Mouse (Mus musculus) CH12.LX (cell line): ENCODE data around the gene Hdac5. TPM values are rescaled to one million over a fixed set of nuclear protein-coding genes. Genes with fewer than 3 reads are reported as not detected.

Source experiments
- DNase-seq: peaks from one replicate; pipeline ENCODE4 v3.0.0-alpha.2; 2013; ENCODE audit errors: extremely low read depth
- H3K27ac ChIP-seq: 2 replicates; pipeline ENCODE4 v1.5.1; 2012; ENCODE audit warnings: low read depth, mild to moderate bottlenecking, control low read depth, moderate library complexity; ENCODE audit not compliant: insufficient read depth
- H3K27me3 ChIP-seq: replicated peaks from 2 replicates; pipeline ENCODE3; 2012; ENCODE audit warnings: inconsistent platforms
- H3K36me3 ChIP-seq, 2 experiments: replicated peaks in 1 of 2; 2 replicates each; pipeline versions ENCODE3 to v1.6.1; 2012; ENCODE audit warnings: inconsistent platforms in 1 of 2, low read length in 1 of 2, mild to moderate bottlenecking in 1 of 2, mixed read lengths in 1 of 2, moderate library complexity in 1 of 2; ENCODE audit not compliant: control insufficient read depth in 1 of 2, insufficient read depth in 1 of 2
- H3K4me1 ChIP-seq, 2 experiments: 2 replicates each; pipeline ENCODE4 v1.6.1; 2012; ENCODE audit warnings: inconsistent platforms in 1 of 2, moderate library complexity in 1 of 2; ENCODE audit not compliant: insufficient read depth in 2 of 2, control insufficient read depth in 1 of 2
- H3K4me2 ChIP-seq: 2 replicates; pipeline ENCODE4 v1.6.1; 2012; ENCODE audit warnings: low read depth, mild to moderate bottlenecking, control low read depth; ENCODE audit not compliant: poor library complexity, insufficient read depth, severe bottlenecking
- H3K4me3 ChIP-seq, 3 experiments: fragments of 150-350 bp in 1 of 3; sonication (generic) in 1 of 3; replicated peaks in 1 of 3; 2 replicates each; pipeline versions ENCODE3 to v1.5.1; 2011 to 2012; ENCODE audit warnings: low read depth in 2 of 3, low read length in 2 of 3, mild to moderate bottlenecking in 2 of 3, moderate library complexity in 2 of 3, control low read depth in 1 of 3, improper control_type of control experiment in 1 of 3, inconsistent platforms in 1 of 3, mixed read lengths in 1 of 3; ENCODE audit not compliant: poor library complexity in 1 of 3
- H3K79me2 ChIP-seq: replicated peaks from 2 replicates; pipeline ENCODE4 v1.6.1; 2012; ENCODE audit warnings: mild to moderate bottlenecking, moderate library complexity; ENCODE audit not compliant: control insufficient read depth, poor library complexity, insufficient read depth, severe bottlenecking; ENCODE audit errors: extremely low read depth
- H3K9ac ChIP-seq: 2 replicates; pipeline ENCODE4 v1.6.1; 2012; ENCODE audit warnings: low read depth, mild to moderate bottlenecking, control low read depth, moderate library complexity; ENCODE audit not compliant: insufficient read depth
- H3K9me3 ChIP-seq: replicated peaks from 2 replicates; pipeline ENCODE3; 2012; ENCODE audit warnings: low read length, inconsistent platforms, mixed read lengths
- BHLHE40 ChIP-seq: IDR thresholded peaks from 2 replicates; pipeline ENCODE4 v1.6.1; 2011; ENCODE audit warnings: mild to moderate bottlenecking, low read depth, low read length, improper control_type of control experiment
- CHD2 ChIP-seq: IDR thresholded peaks from 2 replicates; pipeline ENCODE4 v1.6.1; 2011; ENCODE audit warnings: low read length, improper control_type of control experiment
- CTCF ChIP-seq, 2 experiments: IDR thresholded peaks in 1 of 2; conservative IDR thresholded peaks in 1 of 2; 2 replicates each; pipeline ENCODE4 v1.5.1; 2011 to 2012; ENCODE audit warnings: low read depth in 2 of 2, low read length in 2 of 2, improper control_type of control experiment in 1 of 2, inconsistent platforms in 1 of 2, mild to moderate bottlenecking in 1 of 2, moderate library complexity in 1 of 2
- E2F4 ChIP-seq: IDR thresholded peaks from 2 replicates; pipeline ENCODE4 v1.6.1; 2011; ENCODE audit warnings: low read depth, low read length, improper control_type of control experiment; ENCODE audit not compliant: insufficient replicate concordance
- ELF1 ChIP-seq: IDR thresholded peaks from 2 replicates; pipeline ENCODE4 v1.6.1; 2014; ENCODE audit warnings: low read depth, mild to moderate bottlenecking, inconsistent platforms, low read length, improper control_type of control experiment
- EP300 ChIP-seq: IDR thresholded peaks from 2 replicates; pipeline ENCODE4 v1.6.1; 2011; ENCODE audit warnings: low read length, improper control_type of control experiment
- ETS1 ChIP-seq: conservative IDR thresholded peaks from 2 replicates; pipeline ENCODE4 v1.6.1; 2012; ENCODE audit warnings: low read depth, mild to moderate bottlenecking, inconsistent platforms, low read length, improper control_type of control experiment, moderate library complexity
- GABPA ChIP-seq: IDR thresholded peaks from 2 replicates; pipeline ENCODE4 v1.6.1; 2012; ENCODE audit warnings: low read depth, low read length, improper control_type of control experiment, inconsistent platforms; ENCODE audit not compliant: insufficient replicate concordance
- HCFC1 ChIP-seq: IDR thresholded peaks from 2 replicates; pipeline ENCODE4 v1.6.1; 2012; ENCODE audit warnings: low read depth, mild to moderate bottlenecking, inconsistent platforms, low read length, improper control_type of control experiment
- JUN ChIP-seq: IDR thresholded peaks from 2 replicates; pipeline ENCODE4 v1.6.1; 2011; ENCODE audit warnings: low read depth, mild to moderate bottlenecking, low read length, improper control_type of control experiment, moderate library complexity; ENCODE audit not compliant: insufficient read depth
- JUND ChIP-seq: conservative IDR thresholded peaks from 2 replicates; pipeline ENCODE4 v1.6.1; 2011; ENCODE audit warnings: low read depth, low read length, improper control_type of control experiment
- MAFK ChIP-seq: IDR thresholded peaks from 2 replicates; pipeline ENCODE4 v1.6.1; 2011; ENCODE audit warnings: low read length, improper control_type of control experiment; ENCODE audit not compliant: insufficient replicate concordance
- MAX ChIP-seq: IDR thresholded peaks from 2 replicates; pipeline ENCODE4 v1.6.1; 2011; ENCODE audit warnings: low read length, improper control_type of control experiment
- MAZ ChIP-seq: IDR thresholded peaks from 2 replicates; pipeline ENCODE4 v1.6.1; 2012; ENCODE audit warnings: low read depth, mild to moderate bottlenecking, inconsistent platforms, low read length, improper control_type of control experiment, moderate library complexity
- MEF2A ChIP-seq: IDR thresholded peaks from 2 replicates; pipeline ENCODE4 v1.6.1; 2014; ENCODE audit warnings: low read depth, mild to moderate bottlenecking, inconsistent platforms, low read length, improper control_type of control experiment, borderline replicate concordance
- NRF1 ChIP-seq: IDR thresholded peaks from 2 replicates; pipeline ENCODE4 v1.6.1; 2014; ENCODE audit warnings: low read depth, mild to moderate bottlenecking, inconsistent platforms, low read length, improper control_type of control experiment, moderate library complexity
- PAX5 ChIP-seq: IDR thresholded peaks from 2 replicates; pipeline ENCODE4 v1.6.1; 2012; ENCODE audit warnings: low read length, inconsistent platforms, mixed read lengths
- POLR2A ChIP-seq: IDR thresholded peaks from 2 replicates; pipeline ENCODE4 v1.6.1; 2011; ENCODE audit warnings: low read depth, mild to moderate bottlenecking, improper control_type of control experiment, low read length
- POLR2AphosphoS2 ChIP-seq: IDR thresholded peaks from 2 replicates; pipeline ENCODE4 v1.6.1; 2011; ENCODE audit warnings: low read depth, low read length, improper control_type of control experiment
- RAD21 ChIP-seq: IDR thresholded peaks from 2 replicates; pipeline ENCODE4 v1.6.1; 2011; ENCODE audit warnings: low read depth, mild to moderate bottlenecking, low read length, improper control_type of control experiment, moderate library complexity
- SIN3A ChIP-seq: IDR thresholded peaks from 2 replicates; pipeline ENCODE4 v1.6.1; 2012; ENCODE audit warnings: low read length, improper control_type of control experiment, inconsistent platforms
- SMC3 ChIP-seq: IDR thresholded peaks from 2 replicates; pipeline ENCODE4 v1.6.1; 2011; ENCODE audit warnings: low read depth, low read length, improper control_type of control experiment
- TBP ChIP-seq: conservative IDR thresholded peaks from 2 replicates; pipeline ENCODE4 v1.6.1; 2011; ENCODE audit warnings: low read depth, low read length, improper control_type of control experiment
- TCF12 ChIP-seq: IDR thresholded peaks from 2 replicates; pipeline ENCODE4 v1.6.1; 2014; ENCODE audit warnings: low read depth, mild to moderate bottlenecking, inconsistent platforms, low read length, improper control_type of control experiment
- UBTF ChIP-seq: IDR thresholded peaks from 2 replicates; pipeline ENCODE4 v1.6.1; 2012; ENCODE audit warnings: low read depth, mild to moderate bottlenecking, inconsistent platforms, low read length, improper control_type of control experiment, moderate library complexity
- USF1 ChIP-seq: IDR thresholded peaks from 2 replicates; pipeline ENCODE4 v1.6.1; 2014; ENCODE audit warnings: low read depth, mild to moderate bottlenecking, inconsistent platforms, low read length, improper control_type of control experiment
- USF2 ChIP-seq: conservative IDR thresholded peaks from 2 replicates; pipeline ENCODE4 v1.6.1; 2011; ENCODE audit warnings: low read depth, low read length, improper control_type of control experiment
- ZKSCAN1 ChIP-seq: IDR thresholded peaks from 2 replicates; pipeline ENCODE4 v1.6.1; 2012; ENCODE audit warnings: low read depth, inconsistent platforms, low read length, improper control_type of control experiment, borderline replicate concordance
- ZMIZ1 ChIP-seq: IDR thresholded peaks from 2 replicates; pipeline ENCODE4 v1.6.1; 2012; ENCODE audit warnings: low read depth, mild to moderate bottlenecking, inconsistent platforms, low read length, improper control_type of control experiment
- dilution Hi-C: fragments of 300-500 bp; cut with MboI; formaldehyde crosslinking; loops from 2 replicates; pipeline ENCODE4 v1.14.3; 2020; ENCODE audit warnings: low sequenced_read_pairs; ENCODE audit not compliant: extremely low pct_unique_long_range_greater_than_20kb, extremely low pct_ligation_motif_present
- in situ Hi-C: fragments of 300-500 bp; cut with MboI; formaldehyde crosslinking; loops from 3 replicates; pipeline ENCODE4 v1.14.3; 2019; ENCODE audit warnings: low sequenced_read_pairs, low pct_ligation_motif_present, low pct_unique_long_range_greater_than_20kb, mixed read lengths
- polyA plus RNA-seq: library from polyadenylated mRNA; unstranded; fragments of >175 nt; gene quantifications from 2 replicates; pipeline ENCODE4 v1.2.1, GENCODE M21; 2012; ENCODE audit warnings: low read depth; ENCODE audit not compliant: insufficient read length
- total RNA-seq, 2 experiments: library from RNA; depleted of rRNA; stranded (reverse); fragments of 300-350 nt in 1 of 2; fragments of >200 nt in 1 of 2; gene quantifications; 2 replicates each; pipeline ENCODE4 v1.2.3; 2012 to 2014

Gene Hdac5
- total and polyA plus RNA-seq, 3 experiments = 24.9 to 49.6 (median 46.4) TPM

GRCm38 (mm10) chr11:102211011-102211410 is 19.0 kb downstream of the Hdac5 start:
- Histone ChIP-seq H3K9me3 (no peaks in the 10 kb centered on the region), H3K4me3 (no peak overlapping the region), H3K4me2 (no peak overlapping the region), H3K79me2 (0 out of 2 replicates have a peak, but pooled peaks cover 2% of the 10 kb centered on the region), H3K27me3 (no peaks in the 10 kb centered on the region), H3K36me3 (peaks cover 8 to 30% of the 10 kb centered on the region in 2 experiments), H3K9ac (no peak overlapping the region), H3K27ac (no peak overlapping the region), H3K4me1 (peaks cover 44 to 83% of the 10 kb centered on the region in 2 experiments)
- in situ Hi-C loops = no loop called here
- dilution Hi-C loops = no loop called here
- TF ChIP-seq TBP (no peak), NRF1 (no peak), CTCF (conservative IDR thresholded peaks at IDR 0.05 in 1 of 2, IDR thresholded peaks at IDR 0.05 in 1 of 2; ENCODE audit: low read depth in 2 of 2, low read length in 2 of 2) (no peak), MAFK (no peak), USF2 (no peak), ZMIZ1 (no peak), SIN3A (no peak), HCFC1 (no peak), MEF2A (no peak), ELF1 (no peak), CHD2 (no peak), UBTF (no peak), JUN (no peak), TCF12 (no peak), PAX5 (no peak), GABPA (no peak)
- DNase-seq = no peak

GRCm38 (mm10) chr11:102210185-102210584 is 19.8 kb downstream of the Hdac5 start:
- DNase-seq = no peak
- no peaks in the 10 kb centered on the region for H3K9me3 ChIP-seq
- dilution Hi-C loops (no loop called here), in situ Hi-C loops (no loop called here)
- no peak overlapping the region for H3K4me3 ChIP-seq
- no peak for TF ChIP-seq MAFK
- no peak for TF ChIP-seq JUN
- no peak for TF ChIP-seq ETS1
- TF ChIP-seq SMC3 = no peak
- TF ChIP-seq MEF2A = no peak
- TF ChIP-seq NRF1 = no peak
- TF ChIP-seq UBTF = no peak
- no peak for TF ChIP-seq MAZ
- TF ChIP-seq POLR2A = no peak
- no peak for TF ChIP-seq BHLHE40
- TF ChIP-seq JUND = no peak
- no peak for TF ChIP-seq USF1
- no peak for TF ChIP-seq PAX5
- TF ChIP-seq MAX = no peak
- TF ChIP-seq ZKSCAN1 = no peak
- no peak for TF ChIP-seq POLR2AphosphoS2
- TF ChIP-seq RAD21 = no peak
- TF ChIP-seq GABPA = no peak
- no peak for TF ChIP-seq EP300
- TF ChIP-seq E2F4 = no peak
- no peaks in the 10 kb centered on the region for H3K27me3 ChIP-seq
- no peak overlapping the region for H3K27ac ChIP-seq
- no peak overlapping the region for H3K4me2 ChIP-seq
- 0 out of 2 replicates have a peak, but pooled peaks cover 2% of the 10 kb centered on the region for H3K79me2 ChIP-seq
- H3K4me1 ChIP-seq = peaks cover 39 to 75% of the 10 kb centered on the region in 2 experiments
- peaks cover 11 to 38% of the 10 kb centered on the region in 2 experiments for H3K36me3 ChIP-seq
- no peak overlapping the region for H3K9ac ChIP-seq
